ENCODE assay signal across 26 mouse cellular contexts in genomic region chr14:29645421-29645820, GRCm38 (mm10).
DNase-seq lines count a peak whose midpoint lies in the region; TF ChIP-seq lines count a peak whose summit lies in the region.
"Had no signal": no experiment of that assay in that cellular context is flagged by ENCODE, and none has a peak within 500 bp of the region (broad histone marks: within the 10 kb centered on the region; RNA-seq: fewer than 3 reads in every experiment).

No protein-coding gene starts in this region.

- no peaks in the 10 kb centered on the region for H3K36me3 ChIP-seq in heart, adult 2 months (ENCODE audit: control insufficient read depth, insufficient read depth, low read length)
- H3K36me3 ChIP-seq: embryonic facial prominence, embryonic 12.5 days; embryonic facial prominence, embryonic 15.5 days; G1E; heart, embryonic 10.5 days; heart, embryonic 13.5 days had no signal

- no peaks in the 10 kb centered on the region for H3K4me1 ChIP-seq in heart, adult 2 months (ENCODE audit: control insufficient read depth, insufficient read depth, low read length)
- H3K4me1 ChIP-seq: embryonic facial prominence, embryonic 12.5 days; heart, embryonic 10.5 days; heart, embryonic 13.5 days had no signal

- TF ChIP-seq POLR2A in heart, adult 2 months (IDR thresholded peaks at IDR 0.05; ENCODE audit: insufficient read depth, low read depth, low read length), result no peak

- no peaks in the 10 kb centered on the region for H3K27me3 ChIP-seq in heart, adult 2 months (ENCODE audit: control insufficient read depth, insufficient read depth, low read length)
- H3K27me3 ChIP-seq: embryonic facial prominence, embryonic 12.5 days; embryonic facial prominence, embryonic 15.5 days; heart, embryonic 13.5 days had no signal

- no peaks in the 10 kb centered on the region for H3K79me2 ChIP-seq in heart, adult 2 months (replicated peaks; ENCODE audit: control insufficient read depth, insufficient read depth, low read length)

- no peak overlapping the region for H3K27ac ChIP-seq in heart, adult 2 months
- H3K27ac ChIP-seq in left cerebral cortex, adult 2 months, result no peak overlapping the region
- H3K27ac ChIP-seq: embryonic facial prominence, embryonic 12.5 days; embryonic facial prominence, embryonic 15.5 days; heart, embryonic 10.5 days; heart, embryonic 13.5 days; hindbrain, embryonic 14.5 days; hindbrain, postnatal 0 days had no signal

- no peak for TF ChIP-seq EP300 in heart, adult 2 months (IDR thresholded peaks at IDR 0.05; ENCODE audit: insufficient read depth, low read depth, low read length)

- 64% methylated on average over 11 of the region's 11 CpGs for WGBS in heart, adult 2 months

- H3K9ac ChIP-seq in heart, adult 2 months (ENCODE audit: low read depth, low read length), result no peak overlapping the region
- H3K9ac ChIP-seq: embryonic facial prominence, embryonic 12.5 days; embryonic facial prominence, embryonic 15.5 days; forebrain, postnatal 0 days; heart, embryonic 13.5 days; hindbrain, embryonic 14.5 days had no signal

- no peak overlapping the region for H3K4me3 ChIP-seq in heart, adult 2 months
- no peak overlapping the region for H3K4me3 ChIP-seq in left cerebral cortex, adult 2 months
- H3K4me3 ChIP-seq: embryonic facial prominence, embryonic 12.5 days; embryonic facial prominence, embryonic 15.5 days; heart, embryonic 10.5 days; heart, embryonic 13.5 days had no signal

- no peak for TF ChIP-seq CTCF in heart, adult 2 months (IDR thresholded peaks at IDR 0.05)
- no peak for TF ChIP-seq CTCF in left cerebral cortex, adult 2 months (IDR thresholded peaks at IDR 0.05)

- intact Hi-C loops in heart, adult 2 months (cut with DNase I), result no loop called here
- intact Hi-C loops in left cerebral cortex, adult 2 months (cut with DNase I), result no loop called here
- intact Hi-C loops in left cerebral cortex, postnatal 14 days (cut with DNase I), result no loop called here

- peak; percentile 35 for DNase-seq in heart, adult 11 months
- no peak for DNase-seq in heart, adult 2 months
- DNase-seq in layer of hippocampus, adult 9-11 months, result peak; percentile 40
- DNase-seq in layer of hippocampus, postnatal 25 days (ENCODE audit: extremely low spot score in 1 of 2, low spot score in 1 of 2), result no peak
- peak; percentile 24 to 34 for DNase-seq in left cerebral cortex, adult 2 months (ENCODE audit: extremely low spot score in 1 of 2, low spot score in 2 of 2)
- no peak for DNase-seq in left cerebral cortex, postnatal 14 days (ENCODE audit: low spot score in 2 of 2)
- peak; percentile 58 for DNase-seq in brain, adult 2 months (ENCODE audit: low read depth, low spot score)
- DNase-seq: adrenal gland, postnatal 10 days; adrenal gland, postnatal 36 days; B cell, adult 2 months; cerebellum, adult 11 months; cerebellum, adult 2 months; cerebellum, adult 9-11 months; cerebellum, postnatal 25 days; forebrain, postnatal 0 days; gastrocnemius, postnatal 14 days; heart, adult 18-20 months; heart, postnatal 14 days; heart, postnatal 4 days had no signal

Comparison
In these comparisons a context has a peak if more than half of its experiments do, and no peak if none do; other contexts are left out.
1. DNase-seq: peak in heart, adult 11 months (single experiment), layer of hippocampus, adult 9-11 months (single experiment), left cerebral cortex, adult 2 months (2 of 2) and brain, adult 2 months (single experiment); none in heart, adult 2 months (0 of 2), layer of hippocampus, postnatal 25 days (0 of 2) and left cerebral cortex, postnatal 14 days (0 of 2).